Mouse (Mus musculus) ES-E14 (cell line): ENCODE results near the gene Eef1g. TPM values are rescaled to one million over a fixed set of nuclear protein-coding genes. Genes with fewer than 3 reads are reported as not detected.

Source experiments
- DNase-seq: peaks from one replicate; pipeline ENCODE4 v3.0.0-alpha.2; 2013; ENCODE audit warnings: low read depth, low spot score
- H3K27ac ChIP-seq: 2 replicates; pipeline ENCODE4 v1.5.1; 2012; ENCODE audit warnings: low read depth, mild to moderate bottlenecking, low read length, moderate library complexity, mixed read lengths; ENCODE audit not compliant: poor library complexity, insufficient read depth, severe bottlenecking
- H3K36me3 ChIP-seq: 2 replicates; pipeline ENCODE4 v1.6.1; 2012; ENCODE audit warnings: mild to moderate bottlenecking, low read length, moderate library complexity, mixed read lengths; ENCODE audit not compliant: control insufficient read depth, poor library complexity, insufficient read depth, severe bottlenecking
- H3K4me1 ChIP-seq, 2 experiments: fragments of 150-350 bp in 1 of 2; sonication (generic) in 1 of 2; 2 replicates each; pipeline ENCODE4 v1.6.1; 2012; ENCODE audit warnings: low read length in 2 of 2, mild to moderate bottlenecking in 1 of 2, mixed read lengths in 1 of 2; ENCODE audit not compliant: control insufficient read depth in 2 of 2, insufficient read depth in 2 of 2, poor library complexity in 1 of 2
- H3K4me3 ChIP-seq, 2 experiments: fragments of 150-350 bp in 1 of 2; sonication (generic) in 1 of 2; 2 replicates each; pipeline ENCODE4 v1.5.1; 2012; ENCODE audit warnings: low read length in 2 of 2, low read depth in 1 of 2, mild to moderate bottlenecking in 1 of 2, mixed read lengths in 1 of 2; ENCODE audit not compliant: insufficient read depth in 1 of 2, poor library complexity in 1 of 2, severe bottlenecking in 1 of 2
- H3K9ac ChIP-seq: 2 replicates; pipeline ENCODE4 v1.6.1; 2012; ENCODE audit warnings: low read depth, mild to moderate bottlenecking, low read length, mixed read lengths; ENCODE audit not compliant: poor library complexity, insufficient read depth, severe bottlenecking
- H3K9me3 ChIP-seq: fragments of 150-350 bp; sonication (generic); 2 replicates; pipeline ENCODE4 v1.6.1; 2012; ENCODE audit warnings: low read depth, mild to moderate bottlenecking, low read length; ENCODE audit not compliant: control insufficient read depth, insufficient read depth
- CHD2 ChIP-seq: IDR thresholded peaks from 2 replicates; pipeline ENCODE4 v1.6.1; 2014; ENCODE audit warnings: mild to moderate bottlenecking, low read depth, low read length, inconsistent platforms
- HCFC1 ChIP-seq: IDR thresholded peaks from 2 replicates; pipeline ENCODE4 v1.6.1; 2012; ENCODE audit warnings: low read length, inconsistent platforms, borderline replicate concordance; ENCODE audit not compliant: insufficient read depth
- MAFK ChIP-seq: IDR thresholded peaks from 2 replicates; pipeline ENCODE4 v1.6.1; 2014; ENCODE audit warnings: mild to moderate bottlenecking, low read depth, low read length, inconsistent platforms; ENCODE audit not compliant: insufficient read depth
- ZC3H11A ChIP-seq: IDR thresholded peaks from 2 replicates; pipeline ENCODE4 v1.6.1; 2012; ENCODE audit warnings: low read depth, mild to moderate bottlenecking, inconsistent platforms, low read length, borderline replicate concordance
- ZNF384 ChIP-seq: IDR thresholded peaks from 2 replicates; pipeline ENCODE4 v1.6.1; 2012; ENCODE audit warnings: low read depth, low read length, inconsistent platforms
- in situ Hi-C, 2 experiments: fragments of 600-800 bp; cut with MboI; formaldehyde crosslinking; loops; one replicate each; pipeline ENCODE4 v1.15.1; 2025; ENCODE audit warnings: low sequenced_read_pairs in 2 of 2, inconsistent platforms in 1 of 2; ENCODE audit not compliant: unreplicated experiment in 2 of 2
- total RNA-seq: library from RNA; depleted of rRNA; stranded (reverse); fragments of 300-350 nt; gene quantifications from 2 replicates; pipeline ENCODE4 v1.2.3, GENCODE M21; 2012; rRNA removed

Gene Eef1g
- 1,417 and 1,811 TPM in 2 replicates for total RNA-seq

GRCm38 (mm10) chr19:8966590-8967372 is at the start of gene Eef1g:
Gene Eef1g, plus strand, starts transcription at chr19:8967041.
- in situ Hi-C loops = no loop called here
- TF ChIP-seq ZNF384 (no peak), HCFC1 (no peak), ZC3H11A (no peak), CHD2 (no peak), MAFK (no peak)
- peaks cover 0 to 10% of the 10 kb centered on the region in 2 experiments; a peak in 1 of 4 replicates for H3K4me1 ChIP-seq
- peak within 1 kb of the TSS; percentile 90 for H3K9ac ChIP-seq
- H3K27ac ChIP-seq = peak within 1 kb of the TSS; percentile 97
- H3K4me3 ChIP-seq = peak within 1 kb of the TSS; percentile 82 to 85
- peak; percentile 98 for DNase-seq
- H3K9me3 ChIP-seq = no peaks in the 10 kb centered on the region
- peaks cover 72% of the 10 kb centered on the region for H3K36me3 ChIP-seq

- H3K4me3 ChIP-seq = no peak overlapping the region
- no peak overlapping the region for H3K27ac ChIP-seq
- no peak overlapping the region for H3K9ac ChIP-seq
- in situ Hi-C loops = loop anchor here in 1 of 2 experiments (25.0 kb wide), 1 partner anchor 1693 kb away; the partner anchor contains the start of genes Ddb1 and Tkfc
- DNase-seq = no peak
- H3K9me3 ChIP-seq = no peaks in the 10 kb centered on the region
- TF ChIP-seq HCFC1 (no peak), CHD2 (no peak), ZNF384 (no peak), ZC3H11A (no peak), MAFK (no peak)
- H3K4me1 ChIP-seq = peaks cover 0 to 3% of the 10 kb centered on the region in 2 experiments; a peak in 1 of 4 replicates
- peaks cover 18% of the 10 kb centered on the region for H3K36me3 ChIP-seq
Observed at GRCm38 (mm10) chr19:8919000-8919399, 47.8 kb upstream of the Eef1g start.

- Histone ChIP-seq H3K4me3 (peak overlapping the region; percentile 94 to 96; a peak in 3 of 4 replicates), H3K9me3 (no peaks in the 10 kb centered on the region), H3K4me1 (peaks cover 0 to 3% of the 10 kb centered on the region in 2 experiments; a peak in 1 of 4 replicates), H3K36me3 (peaks cover 11% of the 10 kb centered on the region), H3K27ac (no peak overlapping the region; the same call in 1 of the 2 replicates), H3K9ac (peak overlapping the region; percentile 64; the same call in 1 of the 2 replicates)
- DNase-seq = no peak
- TF ChIP-seq MAFK (no peak), ZC3H11A (0 out of 2 replicates have a peak, but pooled peaks have one; percentile 0)
- in situ Hi-C loops = loop anchor here in 1 of 2 experiments (25.0 kb wide), 1 partner anchor 1693 kb away; the partner anchor contains the start of genes Ddb1 and Tkfc
Observed at GRCm38 (mm10) chr19:8919684-8920072, 47.2 kb upstream of the Eef1g start.

GRCm38 (mm10) chr19:8920073-8920736 is 46.6 kb upstream of the Eef1g start, which contains the start of gene B3gat3:
Gene B3gat3, plus strand, starts transcription at chr19:8920374.
- Histone ChIP-seq H3K4me1 (peaks cover 0 to 3% of the 10 kb centered on the region in 2 experiments; a peak in 1 of 4 replicates), H3K4me3 (peak within 1 kb of the TSS; percentile 94 to 96), H3K36me3 (peaks cover 6% of the 10 kb centered on the region), H3K9ac (peak within 1 kb of the TSS; percentile 88), H3K9me3 (no peaks in the 10 kb centered on the region), H3K27ac (peak within 1 kb of the TSS; percentile 68)
- TF ChIP-seq ZNF384 (no peak), HCFC1 (no peak)
- DNase-seq = peak; percentile 89
- in situ Hi-C loops = loop anchor here in 1 of 2 experiments (25.0 kb wide), 1 partner anchor 1692 kb away; the partner anchor contains the start of genes Ddb1 and Tkfc
